Mouse (Mus musculus) telencephalon, adult 2 months (tissue): ENCODE results near the gene Camk1g.

Experiments used
- DNase-seq: peaks from one replicate; pipeline ENCODE4 v3.0.0-alpha.2; 2011; ENCODE audit warnings: low read depth, low spot score

Gene Camk1g

GRCm38 (mm10) chr1:193370096-193370495 lies at the start of gene Camk1g:
TSS of gene Camk1g (minus strand) at chr1:193370298.
- DNase-seq = peak; percentile 85

DNA sequence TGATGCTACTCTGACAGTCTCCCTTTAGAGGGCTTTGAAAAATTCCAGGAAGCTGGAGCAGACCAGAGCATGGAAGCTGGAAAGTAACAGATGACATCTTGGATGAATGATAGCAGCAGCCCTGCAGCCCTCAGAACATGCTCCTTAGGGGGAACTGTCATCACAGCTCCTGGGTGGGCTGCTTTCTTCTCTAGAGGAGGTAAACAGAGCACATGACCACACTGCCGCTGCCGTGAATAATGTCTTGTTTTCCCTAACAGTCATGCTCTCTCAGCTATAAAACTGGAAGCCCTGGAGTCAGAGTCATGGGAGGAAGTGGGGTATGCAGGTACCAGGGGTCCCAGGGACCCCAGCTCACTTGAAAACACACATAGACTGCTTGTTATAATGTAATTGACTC lies 49.1 kb upstream of the Camk1g start:
- DNase-seq = no peak

GRCm38 (mm10) chr1:193418656-193419055 lies 48.6 kb upstream of the Camk1g start:
- DNase-seq = no peak

DNA sequence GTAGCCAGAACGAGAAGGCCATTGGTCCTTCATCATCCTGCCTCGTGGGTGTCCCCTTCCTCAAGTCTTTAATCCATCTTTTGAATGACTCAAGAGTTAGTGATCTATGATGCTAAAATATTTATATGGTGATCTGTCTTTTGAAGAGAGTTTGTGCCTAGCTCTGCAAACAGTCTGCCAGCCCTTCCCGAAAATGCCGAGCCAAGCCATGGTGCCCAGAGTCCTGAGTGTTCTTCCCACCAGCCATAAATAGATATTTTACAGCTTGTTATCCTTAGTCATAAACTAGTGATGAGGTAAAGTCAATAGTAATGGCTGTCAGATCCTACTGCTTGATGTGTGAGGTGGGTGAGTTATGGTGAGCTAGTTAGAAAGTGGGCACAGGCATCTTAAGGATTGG lies 44.0 kb upstream of the Camk1g start:
- DNase-seq = no peak

DNA sequence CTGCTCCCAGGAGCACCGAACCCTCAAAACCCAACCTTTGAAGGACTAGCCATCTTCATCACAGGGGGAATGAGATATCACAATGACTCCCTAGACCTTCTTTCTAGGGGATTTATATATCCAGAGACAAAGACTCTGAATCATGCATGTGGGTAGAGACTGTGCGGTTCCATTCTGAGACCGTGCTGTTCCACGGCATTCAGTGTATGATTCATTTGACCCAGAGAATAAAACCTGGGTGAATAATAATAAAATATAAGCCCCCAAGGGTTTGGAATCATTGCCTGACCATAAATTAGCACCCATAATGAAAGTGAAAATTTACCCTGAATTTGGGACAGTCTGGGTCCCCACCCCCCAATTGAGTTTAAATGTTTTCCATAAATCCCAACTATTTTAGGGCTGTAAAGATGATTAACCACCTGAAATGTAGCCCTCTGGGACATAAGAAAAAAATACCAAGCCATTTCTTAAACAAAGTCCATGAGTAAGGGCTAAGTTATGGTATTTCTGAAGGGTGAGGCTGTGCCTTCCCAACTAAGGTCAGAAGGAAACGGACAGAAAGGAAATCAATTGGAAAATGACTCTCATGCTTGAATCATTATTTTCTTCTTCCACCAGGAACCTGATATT lies 43.4 kb upstream of the Camk1g start:
- no peak for DNase-seq

- DNase-seq = no peak
Observed at GRCm38 (mm10) chr1:193407487-193407886, 37.4 kb upstream of the Camk1g start.

- DNase-seq = no peak
Observed at GRCm38 (mm10) chr1:193406059-193406642, 36.1 kb upstream of the Camk1g start.

DNA sequence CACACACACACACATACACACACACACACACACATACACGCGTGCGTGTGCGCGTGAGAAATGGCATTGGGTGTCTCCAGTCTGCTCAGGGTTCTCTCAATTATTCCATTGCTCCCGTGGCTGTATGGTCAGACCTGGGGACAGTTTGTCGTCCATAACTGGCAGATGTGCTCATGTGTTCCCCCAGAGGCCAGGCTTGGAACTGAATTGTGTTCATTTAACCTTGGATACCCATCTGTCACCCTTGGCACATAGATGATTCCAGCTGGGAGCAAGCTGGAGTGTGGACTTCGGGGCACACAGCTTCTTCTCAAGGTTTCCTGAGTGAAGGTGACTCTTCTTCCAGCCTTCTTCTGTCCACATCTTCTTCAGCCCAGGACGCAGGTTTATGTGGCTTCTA lies 31.6 kb upstream of the Camk1g start:
- no peak for DNase-seq

- DNase-seq = no peak
Observed at GRCm38 (mm10) chr1:193400348-193400747, 30.2 kb upstream of the Camk1g start.

DNA sequence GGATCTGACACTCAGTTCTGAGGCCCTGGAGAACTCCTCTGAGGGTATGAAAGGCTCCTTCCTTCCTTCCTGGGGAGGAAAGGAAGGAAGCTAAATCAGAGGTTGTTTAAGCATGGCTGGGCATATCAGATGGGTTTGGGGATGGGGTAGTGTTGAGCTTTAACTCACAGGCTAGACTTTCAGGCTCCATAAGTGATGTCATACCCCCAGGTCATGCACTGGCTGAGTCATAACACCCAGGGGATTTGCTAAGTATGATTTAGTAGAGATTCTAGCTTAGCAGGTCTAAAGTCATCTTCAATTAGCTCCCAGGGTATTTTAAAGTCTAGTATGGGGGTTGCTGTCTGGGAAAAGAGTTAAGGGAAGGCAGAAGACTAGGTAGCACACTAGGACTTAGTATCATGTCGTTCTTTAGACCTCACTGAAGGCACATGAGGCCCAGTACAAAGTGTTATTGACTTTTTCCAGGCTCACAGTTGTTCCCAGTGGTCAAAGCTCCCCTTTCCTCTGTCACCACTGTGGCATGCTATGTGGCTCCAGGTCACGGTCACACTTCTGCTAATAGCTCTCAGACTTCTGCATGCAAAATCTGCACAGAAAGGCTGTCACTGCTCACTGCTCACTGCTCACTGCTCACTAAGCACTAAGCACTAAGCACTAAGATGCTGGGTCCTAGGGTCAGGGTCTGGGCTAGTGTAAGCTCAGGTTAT lies 28.8 kb upstream of the Camk1g start:
- DNase-seq = no peak

DNA sequence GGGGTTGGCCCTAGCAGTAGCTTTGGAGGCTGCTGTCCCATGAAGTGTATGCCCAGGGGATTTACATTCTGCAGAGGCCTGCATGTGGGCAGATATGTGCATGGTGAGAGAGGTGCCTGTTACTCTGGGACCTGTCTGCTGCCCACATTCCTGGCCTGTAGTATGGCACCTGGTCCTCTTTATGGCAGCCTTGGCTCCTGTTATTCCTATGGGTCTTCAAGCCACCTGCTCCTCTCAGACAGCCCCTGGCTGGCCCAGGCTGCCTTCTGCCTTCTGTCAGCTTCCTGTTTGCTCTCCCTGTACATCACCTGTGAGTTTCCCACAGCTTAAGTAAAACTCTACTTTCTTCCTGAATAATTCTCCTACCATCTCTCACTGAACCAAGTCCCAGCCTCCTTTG lies 27.0 kb upstream of the Camk1g start:
- DNase-seq = no peak

DNA sequence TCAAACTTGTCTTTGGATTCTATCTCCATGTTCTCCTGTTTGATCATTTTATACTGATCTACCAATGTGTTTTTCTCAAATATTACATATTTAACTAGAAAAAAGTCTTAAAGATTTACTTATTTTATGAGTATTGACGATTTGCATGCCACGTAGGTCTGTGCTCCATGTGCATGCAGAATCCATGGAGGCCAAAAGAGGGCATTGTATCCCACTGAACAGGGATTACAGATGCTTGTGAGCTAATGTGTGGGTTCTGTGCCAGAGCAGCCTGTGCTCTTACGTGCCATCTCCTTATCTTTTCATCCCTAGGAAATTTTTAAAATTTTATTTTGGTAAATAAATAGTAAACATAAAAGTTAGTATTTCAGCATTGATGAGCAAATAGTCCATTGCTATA lies 22.2 kb upstream of the Camk1g start:
- no peak for DNase-seq

GRCm38 (mm10) chr1:193390004-193390403 lies 19.9 kb upstream of the Camk1g start:
- DNase-seq = no peak

GRCm38 (mm10) chr1:193389505-193389904 lies 19.4 kb upstream of the Camk1g start:
- DNase-seq = no peak

DNA sequence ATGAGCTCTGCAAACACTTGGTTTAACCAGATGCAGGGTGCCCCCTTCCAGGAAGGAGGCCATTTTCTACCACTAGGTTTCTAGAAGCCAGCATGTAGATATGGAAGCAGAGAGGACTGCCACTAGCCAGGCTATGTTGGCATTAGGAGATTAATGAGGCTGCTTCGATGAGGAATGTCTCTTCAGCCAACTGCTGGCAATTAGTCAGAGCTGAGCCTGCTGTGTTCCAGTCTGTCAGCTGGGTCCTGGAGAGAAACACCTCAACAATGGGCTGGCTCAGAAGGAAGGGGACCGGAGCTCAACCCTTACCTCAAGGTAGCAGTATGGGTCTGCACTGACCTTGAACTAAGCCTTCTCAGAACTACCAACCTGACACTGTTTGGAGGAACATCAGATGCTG lies 17.1 kb upstream of the Camk1g start:
- DNase-seq = no peak

- DNase-seq = no peak
Observed at GRCm38 (mm10) chr1:193386136-193386535, 16.0 kb upstream of the Camk1g start.

DNA sequence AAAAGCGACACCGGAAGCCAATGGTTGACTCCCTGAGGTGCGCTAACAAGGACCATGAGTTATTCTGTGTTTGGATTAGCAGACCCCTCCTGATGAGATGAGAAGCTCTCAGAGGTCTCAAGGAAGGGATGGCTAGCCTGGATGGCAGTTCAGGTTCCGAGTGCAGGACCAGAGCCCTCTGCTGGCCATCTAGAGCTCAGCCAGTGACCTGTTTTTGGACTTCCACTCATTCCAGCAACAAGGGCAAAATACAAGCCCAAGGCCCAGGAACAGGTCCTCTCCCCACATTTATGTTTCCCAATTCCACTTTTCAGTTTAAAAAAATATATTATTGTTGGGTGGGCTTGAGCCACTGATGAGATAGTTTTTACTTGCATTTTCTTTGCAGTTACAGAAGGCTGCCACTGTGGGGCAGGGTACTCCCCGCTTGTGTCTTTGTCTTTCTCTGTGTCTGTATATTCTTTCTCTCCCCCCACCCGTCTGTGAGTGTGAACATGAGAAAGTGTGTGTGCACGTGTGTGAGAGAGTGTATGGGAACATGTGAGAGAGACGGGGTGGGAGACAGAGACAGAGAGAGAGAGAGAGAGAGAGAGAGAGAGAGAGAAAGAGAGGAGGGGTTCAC lies 12.9 kb upstream of the Camk1g start:
- DNase-seq = no peak

- DNase-seq = no peak
Observed at GRCm38 (mm10) chr1:193382435-193382834, 12.3 kb upstream of the Camk1g start.

DNA sequence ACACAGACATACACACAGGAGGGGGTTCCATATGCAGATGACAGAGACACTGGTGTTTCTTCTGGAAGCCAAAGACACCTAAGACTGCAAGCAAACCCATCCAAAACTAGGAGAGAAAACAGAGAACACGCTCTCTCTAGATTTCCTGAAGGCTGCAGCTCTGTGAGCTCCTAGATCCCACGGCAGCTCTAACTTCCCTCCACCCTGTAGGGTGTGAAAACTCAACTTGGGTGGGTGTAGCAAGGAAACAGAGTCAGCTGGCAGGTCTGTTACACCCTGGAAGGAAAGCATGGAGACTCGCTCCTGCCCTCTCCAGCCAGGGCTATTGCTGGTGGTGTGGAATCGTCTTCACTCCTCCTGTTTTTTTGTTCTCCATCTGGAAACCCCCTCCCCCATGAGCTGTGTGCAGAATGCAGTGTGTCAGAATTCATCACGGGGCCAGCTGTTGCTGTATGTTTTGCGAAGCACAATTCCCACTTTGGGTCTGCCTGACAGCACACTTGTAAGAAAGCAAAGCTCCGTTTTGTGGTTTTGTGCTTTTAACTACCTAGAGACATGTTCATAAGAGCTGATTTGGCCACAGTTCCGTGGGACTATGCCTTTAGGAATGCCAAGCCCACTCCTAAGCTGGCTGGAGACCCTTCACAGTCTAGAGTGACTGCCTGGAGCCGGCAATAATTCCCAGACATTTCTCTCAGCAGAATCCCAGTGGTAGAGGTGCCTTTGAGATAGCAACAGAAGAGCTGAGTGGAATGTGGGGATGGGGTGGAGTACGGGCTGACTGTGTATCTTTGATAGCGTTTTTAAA lies 11.7 kb upstream of the Camk1g start:
- DNase-seq = no peak

- DNase-seq = no peak
Observed at GRCm38 (mm10) chr1:193380877-193381276, 10.8 kb upstream of the Camk1g start.

DNA sequence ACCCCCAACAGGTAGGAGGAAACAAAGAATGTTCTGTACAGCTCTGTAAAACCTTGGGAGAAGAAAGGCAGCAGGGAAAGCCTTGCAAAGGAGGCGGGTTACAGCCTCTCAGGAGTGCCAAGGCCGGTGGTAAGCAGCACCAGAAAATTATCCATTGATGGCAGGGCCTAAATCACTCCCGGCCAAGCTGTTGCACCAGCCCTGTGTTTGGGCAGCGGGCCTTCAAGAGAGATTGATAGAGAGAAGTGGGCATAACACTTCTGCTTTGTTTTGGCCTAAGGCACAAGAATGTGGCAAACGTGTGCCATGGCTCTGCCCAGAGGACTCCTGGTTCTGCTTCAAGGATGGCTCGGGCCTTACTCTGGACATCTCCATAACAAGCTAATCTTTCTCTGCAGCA lies 9.5 kb upstream of the Camk1g start:
- no peak for DNase-seq
